Mouse (Mus musculus): ENCODE measurements around the gene Rftn2. TPM values are rescaled to one million over a fixed set of nuclear protein-coding genes. Genes with fewer than 3 reads are reported as not detected.

Gene Rftn2
- polyA plus RNA-seq, 1 experiment from 2014 or later, result 15.5 TPM

DNA sequence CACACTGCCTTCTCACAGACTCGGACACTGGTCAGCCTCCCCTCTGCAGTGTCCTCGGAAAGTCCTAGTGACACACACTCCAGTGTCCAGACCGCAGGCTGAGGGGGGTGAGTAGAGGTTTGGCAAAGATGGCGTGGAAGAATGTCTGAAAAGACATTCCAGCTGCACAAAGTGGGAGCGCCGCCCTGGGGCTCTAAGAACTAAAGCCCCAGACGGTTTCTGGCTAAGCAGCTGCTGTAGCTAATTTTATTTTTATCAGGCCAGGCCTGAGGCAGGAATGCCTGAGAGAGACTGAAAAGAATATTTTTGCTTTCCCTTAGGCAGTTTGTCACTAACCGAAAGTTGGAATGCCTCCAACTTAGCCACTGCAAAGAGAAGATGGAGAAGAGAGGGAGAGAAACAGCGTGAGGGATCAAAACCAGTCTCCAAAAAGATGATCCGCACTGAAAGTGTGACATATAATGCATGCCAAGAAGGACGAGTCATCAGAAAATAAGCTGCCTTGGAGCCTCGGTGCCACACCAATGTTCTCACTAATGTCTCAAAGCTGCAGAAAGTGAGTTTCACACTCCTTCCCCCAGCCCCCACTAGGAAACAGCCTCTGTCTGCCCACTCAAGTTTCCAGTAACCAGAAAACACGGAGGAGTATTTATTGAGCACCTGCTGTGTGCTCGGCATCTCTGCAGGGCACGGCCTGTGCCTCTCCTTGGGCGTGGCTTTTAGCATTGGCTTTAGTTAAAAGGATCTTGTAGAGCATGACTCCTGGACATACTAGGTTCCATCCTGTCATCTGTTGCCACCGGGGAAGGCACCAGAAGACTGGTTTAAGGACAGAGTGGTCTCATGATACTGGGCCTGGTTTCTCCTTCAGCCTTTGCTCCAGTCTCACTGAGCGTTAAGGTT lies 24.5 kb downstream of the Rftn2 start:
- H3K4me3 ChIP-seq (ENCODE audit: low read length), result no peak overlapping the region
- no peak overlapping the region for H3K9ac ChIP-seq (ENCODE audit: low read depth, low read length)
- H3K4me2 ChIP-seq (ENCODE audit: low read length), result no peak overlapping the region
- peak overlapping the region; percentile 27; the same call in 1 of the 2 replicates for H3K27ac ChIP-seq (ENCODE audit: low read depth, low read length)
- H3K36me3 ChIP-seq (ENCODE audit: control insufficient read depth, insufficient read depth, low read length), result no peaks in the 10 kb centered on the region
- no peaks in the 10 kb centered on the region for H3K27me3 ChIP-seq (replicated peaks; ENCODE audit: control insufficient read depth, insufficient read depth, low read length)
- ATAC-seq, result peak; percentile 79
- H3K9me3 ChIP-seq (ENCODE audit: control insufficient read depth, low read length), result no peaks in the 10 kb centered on the region
- no peaks in the 10 kb centered on the region; the same call in 1 of the 2 replicates for H3K4me1 ChIP-seq (ENCODE audit: control insufficient read depth, insufficient read depth, low read depth, low read length)
- 49% methylated on average over 18 of the region's 18 CpGs for WGBS

DNA sequence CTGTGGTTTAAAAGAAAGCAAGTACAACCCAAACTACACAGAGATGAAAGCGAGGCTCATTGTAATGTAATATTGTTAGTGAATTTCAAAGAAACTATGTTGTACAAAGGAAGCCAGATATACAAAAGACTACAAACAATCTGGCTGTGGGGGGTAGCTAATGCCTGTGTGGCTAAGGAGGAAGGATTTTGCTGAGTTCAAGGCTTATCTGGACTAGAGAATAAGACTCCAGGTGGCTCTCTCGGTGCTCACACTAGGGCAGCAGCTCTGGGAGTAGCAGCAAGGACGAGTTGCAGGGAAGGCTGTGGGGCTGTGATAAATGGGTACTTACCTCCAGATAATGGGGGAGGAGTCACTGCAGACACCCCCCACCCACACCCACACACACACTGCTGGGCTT lies 27.9 kb downstream of the Rftn2 start:
- Histone ChIP-seq H3K27ac (ENCODE audit: low read depth, low read length) (no peak overlapping the region), H3K27me3 (replicated peaks; ENCODE audit: control insufficient read depth, insufficient read depth, low read length) (no peaks in the 10 kb centered on the region), H3K4me1 (ENCODE audit: control insufficient read depth, insufficient read depth, low read depth, low read length) (no peaks in the 10 kb centered on the region; the same call in 1 of the 2 replicates), H3K36me3 (ENCODE audit: control insufficient read depth, insufficient read depth, low read length) (no peaks in the 10 kb centered on the region), H3K4me3 (ENCODE audit: low read length) (no peak overlapping the region), H3K4me2 (ENCODE audit: low read length) (no peak overlapping the region), H3K9me3 (ENCODE audit: control insufficient read depth, low read length) (no peaks in the 10 kb centered on the region), H3K9ac (ENCODE audit: low read depth, low read length) (no peak overlapping the region)
- no peak for ATAC-seq
- WGBS, result 30% methylated on average over 3 of the region's 3 CpGs

DNA sequence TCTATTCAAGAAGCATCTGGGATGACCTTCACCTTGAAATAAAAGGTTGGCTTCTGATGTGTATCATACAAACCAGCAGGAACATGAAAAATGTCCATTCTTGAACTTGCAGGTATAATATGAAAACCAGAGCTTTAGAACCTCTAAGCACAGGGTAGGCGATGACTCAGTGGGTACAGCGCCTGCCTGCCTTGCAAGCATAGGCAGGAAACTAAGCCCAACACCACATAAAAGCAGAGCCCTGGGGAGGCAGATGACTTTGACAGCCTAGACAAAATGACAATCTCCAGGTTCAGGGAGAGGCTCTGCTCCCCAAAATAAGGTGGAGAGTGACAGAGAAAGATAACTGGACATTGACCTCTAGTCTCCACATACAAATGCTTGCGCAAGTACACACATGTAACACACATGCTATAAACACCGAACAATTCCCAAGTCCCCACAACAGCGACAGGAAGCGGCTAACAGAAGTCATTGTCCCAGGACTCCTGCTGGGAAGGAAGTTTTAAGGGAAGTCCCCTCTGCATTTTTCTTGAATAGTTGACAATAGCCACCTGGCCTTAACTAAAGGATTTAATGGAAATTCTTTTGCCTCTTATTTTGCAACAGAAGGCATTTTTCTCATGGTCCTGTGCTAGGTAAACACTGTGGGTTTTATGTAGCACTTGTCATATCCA lies 30.1 kb downstream of the Rftn2 start:
- H3K4me3 ChIP-seq (ENCODE audit: low read length), result no peak overlapping the region
- no peaks in the 10 kb centered on the region; the same call in 1 of the 2 replicates for H3K4me1 ChIP-seq (ENCODE audit: control insufficient read depth, insufficient read depth, low read depth, low read length)
- no peak overlapping the region for H3K9ac ChIP-seq (ENCODE audit: low read depth, low read length)
- H3K9me3 ChIP-seq (ENCODE audit: control insufficient read depth, low read length), result no peaks in the 10 kb centered on the region
- no peaks in the 10 kb centered on the region for H3K27me3 ChIP-seq (replicated peaks; ENCODE audit: control insufficient read depth, insufficient read depth, low read length)
- H3K4me2 ChIP-seq (ENCODE audit: low read length), result no peak overlapping the region
- H3K36me3 ChIP-seq (ENCODE audit: control insufficient read depth, insufficient read depth, low read length), result no peaks in the 10 kb centered on the region
- H3K27ac ChIP-seq (ENCODE audit: low read depth, low read length), result no peak overlapping the region
- ATAC-seq, result no peak
- WGBS, result 54% methylated on average over 6 of the region's 6 CpGs

DNA sequence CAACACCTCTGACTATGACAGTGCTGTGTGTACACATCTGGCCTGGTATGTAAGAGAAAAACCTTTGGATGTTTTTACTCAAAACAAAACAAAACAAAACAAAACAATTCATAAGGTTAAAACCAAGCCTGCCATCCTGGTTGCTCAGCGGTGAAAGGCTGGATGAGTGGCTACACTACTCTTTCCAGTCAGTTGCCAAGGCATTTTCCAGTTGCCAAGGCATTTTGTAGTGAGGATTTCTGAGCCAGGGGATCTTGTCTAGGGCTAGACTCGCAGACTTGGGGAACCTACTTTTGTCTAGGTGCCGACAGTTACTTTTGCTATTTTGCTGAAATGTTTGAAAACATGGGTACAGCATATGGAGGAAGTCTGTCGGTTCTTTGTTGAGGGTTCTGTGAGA lies 31.6 kb downstream of the Rftn2 start:
- H3K36me3 ChIP-seq (ENCODE audit: control insufficient read depth, insufficient read depth, low read length), result no peaks in the 10 kb centered on the region
- H3K27ac ChIP-seq (ENCODE audit: low read depth, low read length), result no peak overlapping the region
- ATAC-seq, result no peak
- no peaks in the 10 kb centered on the region for H3K9me3 ChIP-seq (ENCODE audit: control insufficient read depth, low read length)
- H3K4me3 ChIP-seq (ENCODE audit: low read length), result no peak overlapping the region
- H3K4me2 ChIP-seq (ENCODE audit: low read length), result no peak overlapping the region
- H3K27me3 ChIP-seq (replicated peaks; ENCODE audit: control insufficient read depth, insufficient read depth, low read length), result no peaks in the 10 kb centered on the region
- H3K4me1 ChIP-seq (ENCODE audit: control insufficient read depth, insufficient read depth, low read depth, low read length), result no peaks in the 10 kb centered on the region; the same call in 1 of the 2 replicates
- WGBS, result 51% methylated on average over 4 of the region's 4 CpGs
- no peak overlapping the region for H3K9ac ChIP-seq (ENCODE audit: low read depth, low read length)

- no peaks in the 10 kb centered on the region; the same call in 1 of the 2 replicates for H3K4me1 ChIP-seq (ENCODE audit: control insufficient read depth, insufficient read depth, low read depth, low read length)
- no peak overlapping the region for H3K27ac ChIP-seq (ENCODE audit: low read depth, low read length)
- peak; percentile 55 for ATAC-seq
- no peaks in the 10 kb centered on the region for H3K36me3 ChIP-seq (ENCODE audit: control insufficient read depth, insufficient read depth, low read length)
- H3K9ac ChIP-seq (ENCODE audit: low read depth, low read length), result no peak overlapping the region
- H3K4me3 ChIP-seq (ENCODE audit: low read length), result no peak overlapping the region
- 23% methylated on average over 19 of the region's 19 CpGs for WGBS
- peak overlapping the region; percentile 32 for H3K4me2 ChIP-seq (ENCODE audit: low read length)
- no peaks in the 10 kb centered on the region for H3K27me3 ChIP-seq (replicated peaks; ENCODE audit: control insufficient read depth, insufficient read depth, low read length)
- no peaks in the 10 kb centered on the region for H3K9me3 ChIP-seq (ENCODE audit: control insufficient read depth, low read length)
Observed at GRCm38 (mm10) chr1:55194064-55194915, 32.3 kb downstream of the Rftn2 start.

- no peaks in the 10 kb centered on the region; the same call in 1 of the 2 replicates for H3K4me1 ChIP-seq (ENCODE audit: control insufficient read depth, insufficient read depth, low read depth, low read length)
- no peak overlapping the region for H3K4me2 ChIP-seq (ENCODE audit: low read length)
- 34% methylated on average over 2 of the region's 2 CpGs for WGBS
- H3K27ac ChIP-seq (ENCODE audit: low read depth, low read length), result no peak overlapping the region
- no peak overlapping the region for H3K4me3 ChIP-seq (ENCODE audit: low read length)
- ATAC-seq, result peak; percentile 53
- H3K36me3 ChIP-seq (ENCODE audit: control insufficient read depth, insufficient read depth, low read length), result no peaks in the 10 kb centered on the region
- H3K27me3 ChIP-seq (replicated peaks; ENCODE audit: control insufficient read depth, insufficient read depth, low read length), result no peaks in the 10 kb centered on the region
- no peak overlapping the region for H3K9ac ChIP-seq (ENCODE audit: low read depth, low read length)
- H3K9me3 ChIP-seq (ENCODE audit: control insufficient read depth, low read length), result no peaks in the 10 kb centered on the region
Observed at GRCm38 (mm10) chr1:55193316-55193715, 33.3 kb downstream of the Rftn2 start.

DNA sequence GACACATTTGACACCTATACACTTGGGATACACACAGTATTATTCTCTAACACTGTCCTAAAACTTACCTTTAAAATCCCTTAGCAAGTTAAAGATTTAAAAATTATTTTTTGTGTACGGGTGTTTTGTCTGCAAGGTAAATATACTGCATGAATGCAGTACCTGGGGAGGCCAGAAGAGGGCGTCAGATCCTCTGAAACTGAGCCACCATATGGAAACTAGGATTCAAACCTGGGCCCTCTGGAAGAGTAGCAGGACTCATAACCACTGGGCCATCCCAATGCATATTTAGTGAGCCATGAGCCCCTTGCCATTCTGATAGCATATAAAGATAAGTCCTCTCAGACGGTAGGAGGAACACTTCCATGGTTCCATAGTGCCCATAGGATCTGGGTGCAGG lies 33.8 kb downstream of the Rftn2 start:
- H3K27ac ChIP-seq (ENCODE audit: low read depth, low read length), result no peak overlapping the region
- no peaks in the 10 kb centered on the region; the same call in 1 of the 2 replicates for H3K4me1 ChIP-seq (ENCODE audit: control insufficient read depth, insufficient read depth, low read depth, low read length)
- H3K4me2 ChIP-seq (ENCODE audit: low read length), result no peak overlapping the region
- no peaks in the 10 kb centered on the region for H3K36me3 ChIP-seq (ENCODE audit: control insufficient read depth, insufficient read depth, low read length)
- H3K27me3 ChIP-seq (replicated peaks; ENCODE audit: control insufficient read depth, insufficient read depth, low read length), result no peaks in the 10 kb centered on the region
- H3K9me3 ChIP-seq (ENCODE audit: control insufficient read depth, low read length), result no peaks in the 10 kb centered on the region
- ATAC-seq, result no peak
- no peak overlapping the region for H3K4me3 ChIP-seq (ENCODE audit: low read length)
- 55% methylated on average over 3 of the region's 3 CpGs for WGBS
- H3K9ac ChIP-seq (ENCODE audit: low read depth, low read length), result no peak overlapping the region

- Histone ChIP-seq H3K9me3 (ENCODE audit: control insufficient read depth, low read length) (no peaks in the 10 kb centered on the region), H3K27me3 (replicated peaks; ENCODE audit: control insufficient read depth, insufficient read depth, low read length) (no peaks in the 10 kb centered on the region), H3K4me1 (ENCODE audit: control insufficient read depth, insufficient read depth, low read depth, low read length) (no peaks in the 10 kb centered on the region; the same call in 1 of the 2 replicates), H3K4me3 (ENCODE audit: low read length) (peak overlapping the region; percentile 20), H3K4me2 (ENCODE audit: low read length) (peak overlapping the region; percentile 41), H3K9ac (ENCODE audit: low read depth, low read length) (peak overlapping the region; percentile 8; the same call in 1 of the 2 replicates), H3K27ac (ENCODE audit: low read depth, low read length) (no peak overlapping the region), H3K36me3 (ENCODE audit: control insufficient read depth, insufficient read depth, low read length) (no peaks in the 10 kb centered on the region)
- peak; percentile 75 for ATAC-seq
- 19% methylated on average over 8 of the region's 8 CpGs for WGBS
Observed at GRCm38 (mm10) chr1:55192015-55192414, 34.6 kb downstream of the Rftn2 start.

Measured in hindbrain, embryonic 16.5 days (tissue).